ENCODE assay signal across 14 mouse cellular contexts in genomic region chr6:61387046-61387445, GRCm38 (mm10).
"Had no signal": no experiment of that assay in that cellular context is flagged by ENCODE, and none has a peak within 500 bp of the region (broad histone marks: within the 10 kb centered on the region; RNA-seq: fewer than 3 reads in every experiment).

No protein-coding gene starts in this region.

- H3K27me3 ChIP-seq: limb, embryonic 13.5 days; midbrain, embryonic 13.5 days; neural tube, embryonic 13.5 days had no signal

- H3K9ac ChIP-seq: limb, embryonic 13.5 days; liver, embryonic 14.5 days; midbrain, embryonic 13.5 days; neural tube, embryonic 13.5 days had no signal

- H3K27ac ChIP-seq: kidney, postnatal 0 days; limb, embryonic 13.5 days; liver, embryonic 14.5 days; midbrain, embryonic 13.5 days; neural tube, embryonic 13.5 days had no signal

- DNase-seq: kidney, adult 9 months; kidney, postnatal 36 days; layer of hippocampus, adult 9-11 months; layer of hippocampus, postnatal 36 days; lung, adult 18-20 months; right cerebral cortex, postnatal 4 days; spleen, adult 18-20 months; thymus, adult 18-20 months; thymus, postnatal 14 days had no signal

- ATAC-seq: midbrain, embryonic 13.5 days had no signal

- H3K36me3 ChIP-seq: limb, embryonic 13.5 days; midbrain, embryonic 13.5 days; neural tube, embryonic 13.5 days had no signal

- H3K4me2 ChIP-seq: limb, embryonic 13.5 days; midbrain, embryonic 13.5 days; neural tube, embryonic 13.5 days had no signal

- H3K4me3 ChIP-seq: limb, embryonic 13.5 days; midbrain, embryonic 13.5 days; neural tube, embryonic 13.5 days had no signal

- H3K4me1 ChIP-seq: limb, embryonic 13.5 days had no signal

- H3K9me3 ChIP-seq: limb, embryonic 13.5 days; midbrain, embryonic 13.5 days; neural tube, embryonic 13.5 days had no signal
